Mouse (Mus musculus): ENCODE measurements around the gene Slc7a14.

Gene Slc7a14

DNA sequence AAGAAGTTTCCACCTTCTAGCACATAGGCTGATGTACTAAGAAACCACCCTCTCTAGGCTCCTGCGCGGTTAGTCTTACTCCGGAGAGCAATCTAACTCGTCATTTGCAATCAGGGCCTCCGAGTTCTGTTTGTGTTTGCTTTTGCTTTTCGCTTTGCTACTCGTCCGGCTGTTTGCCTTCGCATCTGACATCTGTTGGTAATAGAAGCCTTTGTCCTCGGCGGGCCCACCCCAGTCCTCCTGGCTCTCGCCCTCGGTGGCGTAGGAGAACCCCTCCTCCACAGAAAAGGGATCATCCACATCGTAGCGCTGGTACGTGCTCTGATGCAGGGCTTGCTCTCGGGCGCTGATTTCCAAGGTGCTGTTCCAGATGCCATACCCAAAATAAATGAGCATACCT is 101.2 kb downstream of the Slc7a14 start:
- DNase-seq (ENCODE audit: inconsistent ontology term) = no peak

DNA sequence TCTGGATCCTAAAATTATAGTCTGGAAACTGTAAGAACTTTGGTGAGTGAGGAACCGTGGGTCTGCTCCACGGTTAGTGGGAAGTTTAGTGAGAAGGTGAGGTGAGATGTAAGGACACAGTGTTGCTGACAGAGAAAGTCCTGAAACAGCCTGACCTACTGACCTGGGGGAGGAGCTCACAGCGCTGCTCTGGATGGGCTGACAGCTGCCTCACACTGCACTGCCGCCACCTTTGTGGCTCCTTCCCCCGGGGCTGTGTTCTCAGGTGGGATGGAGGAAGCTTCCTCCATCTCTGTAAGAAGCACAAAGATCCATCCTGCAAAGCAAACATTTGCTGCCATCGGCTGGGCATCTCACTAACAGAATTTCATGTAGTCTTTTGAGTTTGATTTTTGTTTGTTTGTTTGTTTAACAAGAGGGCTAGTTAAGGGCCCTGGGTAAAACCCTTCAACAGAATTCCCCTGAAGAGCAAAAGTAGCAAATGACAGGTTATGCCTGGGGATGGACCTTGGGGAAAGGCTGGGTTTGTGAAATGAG is 101.7 kb downstream of the Slc7a14 start:
- DNase-seq (ENCODE audit: inconsistent ontology term) = no peak

DNA sequence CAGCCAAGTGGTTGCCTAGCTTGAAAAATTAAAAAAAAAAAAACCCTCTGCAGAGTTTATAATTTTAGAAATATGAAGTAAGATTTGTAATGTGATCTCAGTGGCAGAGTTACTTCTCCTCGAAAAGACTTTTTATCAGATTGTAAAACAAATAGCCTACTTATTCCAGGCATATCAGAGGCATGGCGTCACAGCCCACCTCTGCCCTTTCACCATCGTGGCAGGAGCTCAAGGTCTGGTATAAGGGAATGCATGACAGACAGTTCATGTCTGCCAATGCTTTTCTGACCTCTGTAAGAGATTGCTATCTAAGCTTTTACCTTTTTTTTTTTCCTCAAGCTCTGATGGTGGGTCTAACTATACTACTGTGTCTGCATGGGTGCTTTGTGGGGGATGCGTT is 102.1 kb downstream of the Slc7a14 start:
- no peak for DNase-seq (ENCODE audit: inconsistent ontology term)

DNA sequence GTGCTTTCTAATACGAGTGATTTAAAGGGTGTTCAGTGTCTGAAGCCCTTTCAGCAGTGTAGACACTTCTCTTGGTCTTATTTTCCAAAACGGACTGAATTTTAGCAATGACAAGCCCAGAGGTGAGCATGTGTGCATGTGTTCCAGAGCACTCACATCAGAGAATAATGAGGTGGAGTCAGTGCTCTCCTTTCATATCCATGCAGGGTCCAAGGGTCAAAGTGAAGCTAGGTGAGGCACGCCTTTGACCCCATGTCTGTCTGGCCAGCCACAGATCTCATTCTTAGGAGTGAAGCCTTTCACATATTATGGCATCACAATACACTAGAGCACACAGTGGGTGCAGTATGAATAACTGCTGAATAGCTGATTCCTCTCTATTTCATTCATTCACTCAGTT is 105.0 kb downstream of the Slc7a14 start:
- DNase-seq (ENCODE audit: inconsistent ontology term) = no peak

DNA sequence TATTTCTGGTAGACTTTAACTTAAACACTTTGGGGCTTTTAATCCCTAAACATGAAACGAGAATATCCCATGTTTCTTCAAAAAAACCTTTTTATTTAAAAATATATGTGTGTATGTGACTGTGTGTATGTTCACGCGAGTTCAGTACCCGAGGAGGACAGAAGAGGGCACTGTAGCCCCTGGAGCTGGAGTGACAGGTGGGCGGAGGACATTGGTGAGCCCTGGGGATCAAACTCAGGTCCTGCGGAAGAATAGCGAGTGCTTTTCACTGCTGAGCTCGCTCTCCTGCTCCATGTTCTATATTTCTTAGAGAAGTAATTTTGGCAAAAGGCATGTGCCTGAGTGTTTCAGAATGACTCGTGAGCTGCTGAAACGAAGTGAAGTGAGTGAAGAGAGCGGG is 106.2 kb downstream of the Slc7a14 start:
- DNase-seq (ENCODE audit: inconsistent ontology term) = no peak

DNA sequence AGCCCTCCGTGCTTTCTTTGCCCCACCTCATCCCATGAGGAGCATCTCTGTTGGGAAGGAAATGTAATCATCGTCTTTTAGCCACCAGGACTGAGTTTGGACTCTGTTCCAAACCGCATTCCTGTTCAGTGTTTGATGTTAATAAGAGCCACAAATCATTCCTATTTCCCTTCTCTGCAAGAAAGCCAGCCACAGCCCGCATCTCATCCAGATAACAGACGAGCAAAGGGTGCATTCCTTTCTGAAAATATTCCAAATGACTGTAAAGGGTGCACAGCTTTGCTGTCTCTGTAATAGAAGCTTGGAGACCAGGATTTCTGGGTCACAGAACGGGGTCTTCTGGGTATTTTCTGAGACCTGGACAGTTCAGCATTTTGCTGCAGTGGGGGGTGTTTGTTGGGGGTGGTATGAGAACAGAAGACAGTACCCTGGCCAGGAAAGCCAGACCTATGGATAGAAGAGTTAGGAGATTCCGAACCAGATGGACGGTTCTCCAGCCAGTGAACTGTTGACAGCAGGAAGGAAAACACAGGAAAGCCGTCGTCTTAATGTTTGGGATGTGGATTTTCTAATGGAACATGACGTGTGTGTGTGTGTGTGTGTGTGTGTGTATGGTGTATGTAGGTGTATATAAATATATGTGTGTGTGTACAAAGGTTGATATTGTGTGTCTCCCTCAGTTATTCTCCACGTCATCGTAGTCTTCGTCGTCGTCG is 110.9 kb downstream of the Slc7a14 start:
- no peak for DNase-seq (ENCODE audit: inconsistent ontology term)

DNA sequence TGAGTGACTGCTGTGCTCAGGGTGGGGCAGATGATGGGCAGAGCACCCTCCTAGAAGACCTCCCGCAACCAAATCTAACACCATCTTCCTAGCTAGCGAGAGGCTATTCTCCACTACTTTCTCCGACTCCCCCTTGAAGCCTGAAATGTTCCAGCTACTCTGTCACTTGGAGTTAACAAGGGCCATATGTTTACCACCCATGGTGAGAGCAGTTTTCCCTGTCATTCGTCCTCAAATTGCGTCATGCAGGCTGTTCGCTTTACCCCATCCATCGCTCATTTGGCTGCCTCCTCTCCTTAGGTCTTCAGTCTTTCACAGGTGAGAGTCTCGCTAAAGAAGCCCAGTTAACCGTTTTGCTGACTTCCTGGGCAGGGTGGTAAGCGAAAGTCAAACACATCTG is 118.8 kb downstream of the Slc7a14 start:
- no peak for DNase-seq (ENCODE audit: inconsistent ontology term)

DNA sequence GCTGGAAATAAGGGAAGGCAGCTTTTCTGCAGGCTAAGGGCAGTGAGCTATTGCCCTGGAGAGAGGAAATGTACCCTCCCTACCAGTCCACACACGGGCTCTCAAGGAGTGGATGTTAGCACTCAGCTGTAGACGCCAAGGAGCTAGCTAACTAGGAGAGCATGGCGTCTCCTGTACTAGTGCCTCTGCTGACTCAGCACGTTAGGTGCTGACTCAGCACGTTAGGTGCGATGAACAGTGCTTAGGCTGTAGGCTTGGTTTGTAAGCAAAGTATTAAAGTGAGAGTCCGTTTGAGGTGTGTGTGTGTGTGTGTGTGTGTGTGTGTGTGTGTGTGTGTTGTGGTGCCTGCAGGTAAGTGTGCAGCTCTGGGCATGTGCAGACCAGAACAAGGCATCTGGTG is 119.8 kb downstream of the Slc7a14 start:
- DNase-seq (ENCODE audit: inconsistent ontology term) = no peak

DNA sequence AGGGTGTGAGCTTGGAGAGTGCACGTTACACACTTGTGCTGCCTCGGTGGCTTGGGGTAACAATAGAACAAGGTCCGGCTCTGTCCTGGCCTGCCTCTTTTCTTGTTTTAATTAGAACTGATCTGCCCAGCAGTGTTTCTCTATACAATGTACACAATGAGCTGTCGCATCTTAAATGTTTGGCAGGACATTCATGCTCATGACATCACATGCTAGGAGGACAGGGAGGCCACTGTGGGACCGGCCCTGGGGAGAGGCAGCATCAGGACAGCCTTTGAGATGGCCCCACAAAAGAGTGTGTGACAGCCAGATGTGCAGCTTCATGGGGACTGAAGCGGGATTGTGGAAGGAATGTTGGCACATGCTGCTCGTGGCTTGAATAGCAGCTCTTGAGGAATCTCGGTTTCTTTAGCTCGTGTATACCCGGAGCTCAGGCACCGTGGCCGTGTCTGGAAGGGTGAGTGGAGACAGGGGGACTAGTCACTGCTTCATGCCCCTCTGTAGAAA is 143.8 kb downstream of the Slc7a14 start:
- DNase-seq (ENCODE audit: inconsistent ontology term) = peak; percentile 60

DNA sequence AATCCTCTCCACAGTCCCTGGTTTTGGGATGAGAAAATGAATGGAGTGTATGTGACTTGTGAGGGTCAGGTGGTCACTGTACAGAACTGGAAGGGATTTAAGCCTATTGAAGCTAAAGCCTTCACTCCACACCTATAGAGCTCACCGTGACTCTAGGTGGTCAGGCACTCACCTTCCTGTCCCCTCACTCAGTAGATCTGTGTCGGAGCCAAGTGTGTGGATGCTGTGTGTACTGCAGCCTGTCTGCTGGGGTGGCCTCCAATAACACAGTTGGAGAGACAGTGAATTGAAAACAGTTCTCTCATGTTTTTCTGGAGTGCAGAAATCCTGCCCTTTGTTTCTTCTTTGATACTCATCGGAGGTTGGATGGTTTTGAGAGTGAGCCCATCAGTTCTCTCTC is 144.4 kb downstream of the Slc7a14 start:
- DNase-seq (ENCODE audit: inconsistent ontology term) = no peak

DNA sequence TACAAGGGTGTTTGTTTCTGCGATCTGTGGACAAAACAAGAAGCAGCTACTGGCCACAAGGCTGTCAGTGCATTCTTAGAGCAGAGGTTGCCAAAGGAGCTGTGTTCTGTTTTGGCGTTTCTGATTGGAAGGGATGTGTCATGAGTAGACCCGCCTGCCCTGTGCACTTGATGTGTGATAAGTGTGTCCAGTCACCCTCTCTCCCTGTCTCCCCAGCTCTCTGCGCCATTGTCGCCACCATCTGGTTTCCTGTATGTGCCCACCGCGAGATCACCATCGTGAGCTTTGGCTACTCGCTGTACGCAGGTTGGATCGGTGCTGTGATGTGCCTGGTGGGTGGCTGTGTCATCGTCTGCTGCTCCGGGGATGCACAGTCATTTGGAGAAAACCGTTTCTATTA is 147.3 kb downstream of the Slc7a14 start:
- no peak for DNase-seq (ENCODE audit: inconsistent ontology term)

DNA sequence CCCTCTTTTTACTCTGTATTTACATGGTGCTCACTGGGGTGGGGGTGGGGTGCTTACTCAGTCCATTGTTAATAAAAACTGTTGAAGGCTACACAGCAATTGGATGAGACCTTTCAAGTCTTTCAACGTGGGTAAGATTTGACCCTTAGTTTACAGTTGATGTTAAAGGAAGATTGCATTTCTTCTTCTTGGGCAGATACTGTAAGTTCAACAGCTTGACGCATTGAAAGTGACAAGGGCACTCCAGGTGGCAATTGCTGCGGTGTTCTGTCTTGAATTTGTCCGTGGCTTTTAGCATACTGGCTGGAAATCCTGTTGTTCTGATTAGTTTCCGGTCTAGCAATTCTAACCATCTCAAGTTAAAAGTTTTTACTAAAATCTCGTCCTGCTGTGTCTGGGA is 148.8 kb downstream of the Slc7a14 start:
- peak; percentile 62 for DNase-seq (ENCODE audit: inconsistent ontology term)

DNA sequence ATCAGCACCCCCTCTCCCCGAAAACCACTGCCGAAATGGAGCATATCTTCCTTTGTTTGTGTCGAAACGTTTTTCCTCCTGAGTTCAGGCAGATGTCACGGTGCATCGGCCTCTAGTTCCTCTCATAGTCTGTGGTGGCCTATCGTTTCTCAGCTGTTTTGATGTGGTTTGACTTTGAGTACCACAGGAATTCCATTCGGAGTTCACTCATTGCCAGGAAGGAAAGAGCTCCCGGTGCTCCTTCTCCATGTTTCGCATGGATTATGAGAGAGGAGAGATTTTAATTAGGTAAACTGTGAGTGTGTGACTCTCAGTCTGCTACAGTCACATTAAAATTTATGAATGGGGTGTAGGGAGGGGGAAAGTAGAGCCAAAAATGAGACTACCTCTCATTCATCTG is 150.1 kb downstream of the Slc7a14 start:
- peak; percentile 86 for DNase-seq (ENCODE audit: inconsistent ontology term)

DNA sequence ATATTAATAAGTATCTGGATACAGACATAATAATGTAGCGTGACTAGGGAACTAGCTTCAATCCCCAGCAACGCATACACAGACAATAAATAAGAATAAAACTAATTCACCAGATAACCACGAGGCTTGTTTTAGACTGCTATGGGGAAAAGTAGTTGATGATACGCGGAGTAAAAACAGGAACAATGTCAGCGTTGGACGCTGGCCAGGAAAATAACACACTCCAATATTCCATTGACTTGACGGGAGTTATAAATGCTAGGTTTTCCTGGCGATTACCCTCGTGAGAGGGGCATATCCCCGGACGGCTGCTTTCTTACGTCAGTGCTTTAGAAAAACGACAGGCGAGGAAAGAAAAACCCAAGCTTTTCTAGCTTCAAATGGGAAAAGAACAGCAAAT is 152.4 kb downstream of the Slc7a14 start:
- DNase-seq (ENCODE audit: inconsistent ontology term) = no peak

DNA sequence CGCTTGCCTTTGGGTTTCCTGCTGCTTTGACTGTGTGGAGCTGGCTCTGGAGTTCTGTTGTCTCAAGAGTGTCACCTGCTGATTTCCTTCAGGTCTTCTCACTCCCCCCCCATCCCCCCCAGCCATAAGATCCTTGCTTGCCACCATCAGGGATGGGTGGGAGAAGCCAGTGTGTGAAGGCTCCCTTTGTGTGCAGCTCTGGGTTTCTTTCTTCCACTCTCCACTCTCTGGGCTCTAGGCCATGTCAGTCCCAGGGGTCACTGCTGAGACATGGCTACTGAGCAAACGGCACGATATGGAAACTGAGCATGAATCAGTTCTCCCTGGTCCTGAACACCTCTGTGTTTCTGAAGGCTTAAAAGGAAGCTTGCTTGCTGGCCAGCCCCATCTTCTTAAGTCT is 154.1 kb downstream of the Slc7a14 start:
- no peak for DNase-seq (ENCODE audit: inconsistent ontology term)

All from Muller cell, postnatal 12 days (primary cell).